Mouse (Mus musculus) midbrain, embryonic 11.5 days (tissue): ENCODE data around the gene Gdf7. TPM values are rescaled to one million over a fixed set of nuclear protein-coding genes. Genes with fewer than 3 reads are reported as not detected.

ENCODE experiments used
- ATAC-seq: fragments of 200-750 bp; cut with Nextera tagmentation; 2 replicates; pipeline ENCODE4 v1.8.0; 2017; ENCODE audit warnings: moderate TSS enrichment, moderate library complexity; ENCODE audit not compliant: low FRiP score
- DNase-seq: peaks from one replicate; pipeline ENCODE4 v3.0.0; 2015; ENCODE audit warnings: low spot score; ENCODE audit errors: missing footprints
- H3K27ac ChIP-seq: fragments of 300-500 bp; sonication (generic); 2 replicates; pipeline ENCODE4 v1.5.1; 2014; ENCODE audit warnings: low read depth, low read length
- H3K27me3 ChIP-seq: fragments of 300-500 bp; sonication (generic); 2 replicates; pipeline ENCODE4 v1.6.1; 2014; ENCODE audit warnings: mild to moderate bottlenecking, low read length, moderate library complexity, mixed read lengths; ENCODE audit not compliant: control insufficient read depth, insufficient read depth
- H3K36me3 ChIP-seq: fragments of 300-500 bp; sonication (generic); 2 replicates; pipeline ENCODE4 v1.6.1; 2014; ENCODE audit warnings: mild to moderate bottlenecking, low read length, moderate library complexity, mixed read lengths; ENCODE audit not compliant: control insufficient read depth, insufficient read depth
- H3K4me1 ChIP-seq: fragments of 300-500 bp; sonication (generic); 2 replicates; pipeline ENCODE4 v1.6.1; 2014; ENCODE audit warnings: low read length; ENCODE audit not compliant: control insufficient read depth, insufficient read depth
- H3K4me2 ChIP-seq: fragments of 300-500 bp; sonication (generic); 2 replicates; pipeline ENCODE4 v1.6.1; 2014; ENCODE audit warnings: mild to moderate bottlenecking, moderate library complexity
- H3K4me3 ChIP-seq: fragments of 300-500 bp; sonication (generic); 2 replicates; pipeline ENCODE4 v1.5.1; 2014; ENCODE audit warnings: low read depth, low read length
- H3K9ac ChIP-seq: fragments of 300-500 bp; sonication (generic); 2 replicates; pipeline ENCODE4 v1.6.1; 2014; ENCODE audit warnings: low read length
- H3K9me3 ChIP-seq: fragments of 300-500 bp; sonication (generic); 2 replicates; pipeline ENCODE4 v1.6.1; 2016; ENCODE audit warnings: low read length; ENCODE audit not compliant: control insufficient read depth
- WGBS: fragments of 180-500 bp; shearing (Covaris S2); extraction: QIAGEN DNeasy Blood & Tissue Kit; methylation state at CpG from one replicate; pipeline ENCODE4 v1.1.7; 2014; 5-methylcytosine and 5-hydroxymethylcytosine counted together
- polyA plus RNA-seq: library from polyadenylated mRNA; unstranded; fragments of >200 nt; fragmentation: Nextera tagmentation; extraction: Ambion mirVana; gene quantifications from 2 replicates; pipeline ENCODE4 v1.2.1, GENCODE M21; 2014

Gene Gdf7
- polyA plus RNA-seq, 1 experiment from 2014 or later, result 0.64 TPM

DNA sequence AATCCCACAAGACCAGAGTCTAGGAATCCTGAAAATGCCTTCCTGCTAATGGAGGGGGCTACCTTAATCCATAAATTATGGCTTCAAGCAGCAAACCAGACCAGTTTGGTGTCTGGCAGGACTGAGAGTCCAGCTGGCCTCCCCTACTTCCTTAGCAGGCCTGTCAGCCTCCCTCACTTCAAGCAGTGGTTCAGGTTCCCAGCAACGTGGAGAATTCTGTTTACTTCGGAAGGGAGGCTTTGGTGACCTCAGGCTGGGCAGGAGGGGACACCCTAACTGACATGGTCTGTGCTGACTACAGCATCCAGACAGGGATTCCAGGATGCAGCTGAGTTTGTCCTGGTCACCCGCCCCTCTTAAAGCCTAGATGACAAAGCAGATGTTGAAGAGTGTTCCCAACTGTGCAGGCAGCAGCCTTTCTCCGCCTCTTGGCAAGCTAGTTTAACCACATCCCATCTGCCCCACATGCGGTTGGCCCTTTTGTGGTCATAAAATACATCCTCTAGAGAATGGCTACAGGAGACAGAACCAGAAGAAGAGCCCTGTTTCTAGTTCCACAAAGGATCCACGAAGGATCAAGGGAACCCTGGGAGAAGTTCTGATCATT lies 6.3 kb downstream of the Gdf7 start:
- H3K9ac ChIP-seq, result no peak overlapping the region
- WGBS, result 64% methylated on average over 6 of the region's 6 CpGs
- peaks cover 13% of the 10 kb centered on the region; the same call in 1 of the 2 replicates for H3K4me1 ChIP-seq
- no peaks in the 10 kb centered on the region for H3K36me3 ChIP-seq
- ATAC-seq, result no peak
- no peak overlapping the region for H3K27ac ChIP-seq
- H3K27me3 ChIP-seq, result peaks cover 51% of the 10 kb centered on the region
- no peak overlapping the region for H3K4me2 ChIP-seq
- H3K4me3 ChIP-seq, result no peak overlapping the region
- DNase-seq, result no peak
- H3K9me3 ChIP-seq, result no peaks in the 10 kb centered on the region

DNA sequence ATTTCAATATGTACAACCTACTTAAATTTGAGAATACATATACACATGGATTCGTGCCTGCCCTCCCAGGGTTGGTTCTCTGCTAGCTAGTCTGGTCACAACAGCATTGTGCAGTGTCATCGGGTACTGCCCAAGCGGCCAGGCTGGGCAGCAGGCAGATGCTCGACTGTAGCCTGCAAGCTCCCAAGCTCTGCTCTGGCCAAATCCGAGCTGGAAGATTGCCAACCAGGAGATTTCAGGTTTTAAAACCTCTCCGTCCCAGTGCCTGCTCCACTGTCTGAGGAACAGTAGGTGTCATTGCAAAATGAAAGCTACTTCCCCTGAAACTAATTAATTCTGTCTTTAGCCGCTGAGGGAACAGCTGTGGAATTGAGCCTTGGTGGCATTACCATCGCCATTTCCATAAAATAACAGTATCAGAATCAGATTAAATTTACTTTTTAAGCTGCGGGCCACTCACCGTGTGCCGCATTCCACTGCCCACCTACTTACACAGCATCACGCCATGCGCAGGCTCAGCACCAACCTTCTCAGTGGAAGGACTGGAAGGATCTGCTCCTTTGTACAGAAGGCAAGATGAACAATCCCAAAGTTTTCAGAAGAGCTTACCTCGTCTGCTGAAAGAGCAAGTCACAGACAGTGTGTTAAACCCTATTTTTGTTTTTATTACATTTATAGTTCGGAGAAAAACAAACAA lies 10.4 kb downstream of the Gdf7 start:
- WGBS, result 63% methylated on average over 15 of the region's 15 CpGs
- H3K4me2 ChIP-seq, result no peak overlapping the region
- H3K36me3 ChIP-seq, result no peaks in the 10 kb centered on the region
- no peak overlapping the region for H3K4me3 ChIP-seq
- DNase-seq (no peak), ATAC-seq (peak; percentile 52)
- H3K27me3 ChIP-seq, result peaks cover 11% of the 10 kb centered on the region
- H3K27ac ChIP-seq, result 0 out of 2 replicates have a peak overlapping the region, but pooled peaks have one; percentile 20
- H3K4me1 ChIP-seq, result peaks cover 4% of the 10 kb centered on the region; the same call in 1 of the 2 replicates
- no peak overlapping the region for H3K9ac ChIP-seq
- no peaks in the 10 kb centered on the region for H3K9me3 ChIP-seq

DNA sequence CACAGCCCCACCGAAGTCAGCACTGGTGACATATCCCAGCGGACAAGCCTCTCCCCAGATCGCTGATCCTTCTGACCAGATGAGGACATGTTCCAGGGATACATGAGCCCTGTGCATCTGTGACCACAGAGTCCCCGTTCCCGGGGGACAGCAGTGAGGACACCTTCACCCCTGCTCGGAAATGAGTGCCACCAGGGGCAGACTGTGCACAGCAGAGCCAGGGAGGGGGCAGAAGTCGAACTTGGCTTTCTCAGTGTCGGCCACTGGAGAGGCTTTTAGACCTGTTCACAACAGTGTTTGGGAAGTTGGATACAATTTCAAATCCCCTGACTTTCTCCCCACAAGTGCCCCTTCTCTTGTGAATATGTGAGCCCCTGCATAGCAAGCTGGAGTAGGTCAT lies 12.3 kb downstream of the Gdf7 start:
- ATAC-seq, result no peak
- no peaks in the 10 kb centered on the region for H3K36me3 ChIP-seq
- H3K27me3 ChIP-seq, result 0 out of 2 replicates have a peak, but pooled peaks cover 2% of the 10 kb centered on the region
- no peaks in the 10 kb centered on the region for H3K9me3 ChIP-seq
- 83% methylated on average over 8 of the region's 8 CpGs for WGBS
- H3K27ac ChIP-seq, result no peak overlapping the region
- DNase-seq, result no peak
- H3K4me2 ChIP-seq, result no peak overlapping the region
- H3K4me3 ChIP-seq, result no peak overlapping the region
- peaks cover 4% of the 10 kb centered on the region; the same call in 1 of the 2 replicates for H3K4me1 ChIP-seq
- no peak overlapping the region for H3K9ac ChIP-seq

DNA sequence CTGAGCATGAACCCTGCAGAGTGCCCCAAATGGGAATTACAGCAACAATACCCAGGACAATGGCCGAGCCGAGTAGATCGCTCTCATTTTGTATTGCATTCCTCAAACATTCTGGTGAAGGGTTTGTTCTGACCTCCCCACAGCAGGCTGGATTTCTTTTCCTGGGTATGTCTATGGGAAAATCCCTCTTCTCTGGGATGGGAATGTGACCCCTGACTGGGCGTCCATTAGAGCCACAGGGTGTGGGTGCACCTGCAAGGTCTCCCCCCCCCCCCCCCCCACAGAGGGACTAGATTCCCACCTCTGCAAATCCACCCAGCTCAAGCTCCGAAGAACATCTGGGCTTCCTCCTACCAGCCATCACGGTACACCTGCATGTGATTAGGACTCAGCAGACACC lies 12.7 kb downstream of the Gdf7 start:
- 75% methylated on average over 6 of the region's 6 CpGs for WGBS
- no peak for DNase-seq

DNA sequence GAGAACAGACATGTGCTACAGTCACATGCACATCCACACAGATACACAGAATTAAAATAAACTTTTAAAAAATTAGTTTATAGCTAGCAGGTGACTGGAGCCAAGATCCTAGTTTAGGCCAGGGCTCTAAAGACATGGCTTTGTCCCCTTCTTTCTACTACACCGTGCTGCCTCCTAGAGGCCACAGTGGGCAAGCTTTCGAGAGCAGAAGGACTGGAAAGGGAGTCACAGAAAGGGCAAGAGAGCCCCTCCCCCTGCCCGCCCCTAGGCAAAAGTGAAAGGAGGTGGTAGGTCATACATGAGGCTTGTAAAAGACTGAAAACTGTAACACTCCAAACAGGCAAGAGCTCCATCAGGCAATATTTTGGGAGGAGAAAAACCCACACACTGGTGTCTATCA lies 13.8 kb downstream of the Gdf7 start:
- WGBS, result 70% methylated on average over 3 of the region's 3 CpGs
- no peaks in the 10 kb centered on the region for H3K9me3 ChIP-seq
- no peak overlapping the region for H3K9ac ChIP-seq
- DNase-seq (no peak), ATAC-seq (no peak)
- peaks cover 4% of the 10 kb centered on the region; the same call in 1 of the 2 replicates for H3K4me1 ChIP-seq
- no peak overlapping the region for H3K4me3 ChIP-seq
- H3K27me3 ChIP-seq, result no peaks in the 10 kb centered on the region
- H3K27ac ChIP-seq, result no peak overlapping the region
- H3K36me3 ChIP-seq, result no peaks in the 10 kb centered on the region
- no peak overlapping the region for H3K4me2 ChIP-seq

More for the DNA sequence above, 12.7 kb downstream of the Gdf7 start:
- 0 out of 2 replicates have a peak, but pooled peaks cover 2% of the 10 kb centered on the region for H3K27me3 ChIP-seq
- H3K27ac ChIP-seq, result no peak overlapping the region
- no peak overlapping the region for H3K4me2 ChIP-seq
- H3K36me3 ChIP-seq, result no peaks in the 10 kb centered on the region
- no peak overlapping the region for H3K4me3 ChIP-seq
- ATAC-seq, result no peak
- no peak overlapping the region for H3K9ac ChIP-seq
- peaks cover 4% of the 10 kb centered on the region; the same call in 1 of the 2 replicates for H3K4me1 ChIP-seq
- H3K9me3 ChIP-seq, result no peaks in the 10 kb centered on the region

DNA sequence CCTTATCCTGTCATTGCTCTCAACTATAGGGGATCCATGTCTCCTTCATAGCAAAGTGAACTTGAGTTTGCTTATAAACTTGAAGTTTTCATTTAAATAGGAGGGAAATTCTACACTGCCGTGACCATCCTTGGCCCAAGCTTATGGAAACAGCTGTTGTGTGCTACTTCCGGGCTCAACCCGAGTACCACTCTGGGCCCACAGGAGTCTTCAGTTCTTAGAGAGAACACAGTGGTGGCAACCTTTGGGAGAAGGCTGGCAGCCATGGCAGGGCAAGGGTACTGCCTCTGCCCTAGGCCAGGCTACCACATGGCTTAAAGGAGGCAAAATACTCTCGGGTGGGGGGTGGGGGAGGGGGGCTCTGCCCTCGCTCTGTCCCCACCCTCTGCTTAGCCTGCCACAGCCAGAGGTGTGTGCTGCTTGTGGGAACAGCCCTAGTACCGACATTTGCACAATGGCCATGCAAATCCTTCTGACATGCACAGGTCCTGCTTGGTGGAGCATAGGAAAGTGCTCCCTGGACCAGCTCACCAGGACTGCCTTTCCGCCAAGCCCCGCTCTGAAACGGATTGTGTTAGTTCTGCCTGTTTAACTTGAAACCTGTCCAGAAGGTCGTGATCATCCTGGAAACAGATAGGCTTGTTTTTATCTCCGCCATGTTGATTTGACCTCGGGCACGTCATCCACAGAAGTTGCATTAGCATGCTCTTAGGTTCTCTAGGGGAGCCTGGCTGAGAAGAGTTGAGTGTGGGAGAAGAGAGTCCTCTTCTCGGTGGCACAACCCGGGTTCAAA lies 20.3 kb downstream of the Gdf7 start:
- no peak overlapping the region for H3K27ac ChIP-seq
- H3K9ac ChIP-seq, result no peak overlapping the region
- no peaks in the 10 kb centered on the region for H3K27me3 ChIP-seq
- H3K4me2 ChIP-seq, result no peak overlapping the region
- no peak for ATAC-seq
- H3K4me1 ChIP-seq, result no peaks in the 10 kb centered on the region
- no peak for DNase-seq
- no peak overlapping the region for H3K4me3 ChIP-seq
- H3K9me3 ChIP-seq, result no peaks in the 10 kb centered on the region
- no peaks in the 10 kb centered on the region for H3K36me3 ChIP-seq
- 84% methylated on average over 15 of the region's 15 CpGs for WGBS

DNA sequence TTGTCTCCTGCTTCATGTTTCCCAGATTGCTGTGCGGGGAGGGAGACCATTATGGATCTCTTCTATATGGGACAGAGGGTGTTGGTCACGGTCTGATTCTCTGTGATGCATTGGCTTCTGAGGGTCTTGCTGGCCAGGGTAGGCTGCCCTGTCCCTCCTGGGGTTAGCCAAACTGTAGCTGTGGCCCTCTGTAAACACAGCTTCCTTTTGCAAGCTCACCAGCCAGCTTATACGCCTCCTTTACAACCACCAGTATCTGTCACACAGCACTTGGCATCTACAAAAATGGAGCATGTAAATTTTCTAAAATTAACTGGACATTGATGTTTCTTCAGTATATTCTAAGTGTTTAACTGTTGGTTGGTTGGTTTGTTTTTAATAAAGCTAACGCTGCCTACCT lies 26.3 kb downstream of the Gdf7 start:
- H3K4me3 ChIP-seq, result no peak overlapping the region
- H3K9ac ChIP-seq, result no peak overlapping the region
- WGBS, result 90% methylated on average over 4 of the region's 4 CpGs
- H3K9me3 ChIP-seq, result no peaks in the 10 kb centered on the region
- H3K4me2 ChIP-seq, result no peak overlapping the region
- DNase-seq (no peak), ATAC-seq (no peak)
- no peaks in the 10 kb centered on the region for H3K27me3 ChIP-seq
- H3K27ac ChIP-seq, result no peak overlapping the region
- no peaks in the 10 kb centered on the region for H3K36me3 ChIP-seq
- no peaks in the 10 kb centered on the region for H3K4me1 ChIP-seq

DNA sequence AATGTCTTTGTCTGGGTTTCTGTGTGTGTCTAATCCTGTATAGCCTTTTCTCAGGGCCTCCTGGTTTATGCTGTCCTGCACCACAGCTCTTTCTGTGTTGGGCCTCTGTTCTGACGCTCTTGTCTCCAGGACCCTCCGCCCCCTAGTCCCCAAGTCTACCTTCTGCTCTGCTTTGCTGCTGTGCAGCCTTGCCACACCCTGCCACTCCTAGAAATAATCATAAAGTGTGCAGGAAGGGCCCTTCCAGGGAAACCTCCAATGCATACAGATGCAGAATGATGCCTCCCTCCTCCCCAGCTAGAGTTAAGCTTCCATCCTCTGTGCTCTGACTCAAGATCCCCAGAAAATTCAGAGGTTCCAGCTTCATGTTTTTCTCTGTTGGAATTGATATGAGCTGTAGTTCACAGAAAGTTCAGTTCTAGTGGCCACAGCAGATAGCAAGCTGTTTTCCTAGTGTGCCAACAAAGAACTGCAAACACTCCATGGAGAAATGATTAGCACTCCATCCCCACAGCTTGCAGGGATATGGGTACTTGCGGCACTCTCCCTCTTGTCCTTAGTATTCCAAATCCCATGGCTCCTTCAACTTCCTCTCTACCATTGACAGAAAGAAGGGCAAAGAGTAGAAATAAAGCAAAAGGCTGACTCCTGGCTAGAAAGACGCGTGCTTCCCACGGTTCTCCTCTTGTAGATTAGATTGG lies 28.1 kb downstream of the Gdf7 start:
- Histone ChIP-seq H3K9me3 (no peaks in the 10 kb centered on the region), H3K4me1 (no peaks in the 10 kb centered on the region), H3K36me3 (no peaks in the 10 kb centered on the region), H3K4me2 (no peak overlapping the region), H3K9ac (no peak overlapping the region), H3K27ac (no peak overlapping the region), H3K27me3 (no peaks in the 10 kb centered on the region), H3K4me3 (no peak overlapping the region)
- 89% methylated on average over 6 of the region's 6 CpGs for WGBS
- DNase-seq, result no peak
- ATAC-seq, result no peak
